Mouse (Mus musculus) testis, adult 2 months (tissue): ENCODE results near the gene Rnf2.

Source experiments
- CTCF ChIP-seq: fragments of 200-500 bp; IDR thresholded peaks from 2 replicates; pipeline ENCODE4 v1.5.1; 2012; ENCODE audit warnings: low read depth, mild to moderate bottlenecking, inconsistent platforms, low read length, moderate library complexity; ENCODE audit not compliant: control insufficient read depth, insufficient read depth, insufficient replicate concordance
- POLR2A ChIP-seq: fragments of 200-500 bp; IDR thresholded peaks from 2 replicates; pipeline ENCODE4 v1.6.1; 2012; ENCODE audit warnings: low read depth, mild to moderate bottlenecking, inconsistent platforms, low read length, moderate library complexity; ENCODE audit not compliant: control insufficient read depth

GRCm38 (mm10) chr1:151498381-151498780 lies 2.4 kb downstream of the Rnf2 start:
- no peak for TF ChIP-seq POLR2A
- TF ChIP-seq CTCF, result no peak
